Mouse (Mus musculus): ENCODE measurements around the gene Oosp2.

DNA sequence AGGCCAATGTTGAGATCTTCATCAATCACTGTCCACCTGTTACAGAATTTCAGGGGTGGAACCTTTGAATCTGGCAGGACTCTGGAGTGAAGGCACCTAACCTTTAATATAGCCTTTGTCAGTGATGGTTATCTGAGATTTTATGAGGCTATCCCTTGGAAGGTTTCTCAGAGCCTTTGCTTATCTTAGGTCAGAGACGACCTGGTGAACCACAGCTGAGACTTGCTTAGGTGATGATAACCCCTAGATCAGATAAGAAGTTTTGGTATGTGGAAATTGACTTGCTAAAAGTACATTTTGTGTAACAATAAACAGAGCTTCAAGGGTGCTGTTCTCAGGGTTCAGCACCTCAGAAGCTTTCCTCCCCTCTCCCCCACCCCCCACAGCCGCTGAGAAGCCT lies 48.1 kb downstream of the Oosp2 start:
- TF ChIP-seq HCFC1 (IDR thresholded peaks at IDR 0.05; ENCODE audit: borderline replicate concordance, insufficient read depth, low read length) (no peak), CHD2 (IDR thresholded peaks at IDR 0.05; ENCODE audit: low read depth, low read length) (no peak)

Measured in ES-E14 (cell line).